Mouse (Mus musculus) neural tube, embryonic 14.5 days (tissue): ENCODE data around the gene Prkcsh. TPM values are rescaled to one million over a fixed set of nuclear protein-coding genes. Genes with fewer than 3 reads are reported as not detected.

Experiments
- ATAC-seq: fragments of 200-750 bp; cut with Nextera tagmentation; 2 replicates; pipeline ENCODE4 v1.8.0; 2017; ENCODE audit warnings: low read depth, mild to moderate bottlenecking, moderate TSS enrichment, moderate library complexity
- H3K27ac ChIP-seq: fragments of 300-500 bp; sonication (generic); 2 replicates; pipeline ENCODE4 v1.5.1; 2014; ENCODE audit warnings: low read depth, mild to moderate bottlenecking, control low read depth, low read length, moderate library complexity, mixed read lengths
- H3K27me3 ChIP-seq: fragments of 300-500 bp; sonication (generic); 2 replicates; pipeline ENCODE4 v1.6.1; 2014; ENCODE audit warnings: low read length; ENCODE audit not compliant: control insufficient read depth, insufficient read depth
- H3K36me3 ChIP-seq: fragments of 300-500 bp; sonication (generic); 2 replicates; pipeline ENCODE4 v1.6.1; 2014; ENCODE audit warnings: low read length, mixed read lengths; ENCODE audit not compliant: control insufficient read depth, insufficient read depth
- H3K4me1 ChIP-seq: fragments of 300-500 bp; sonication (generic); 2 replicates; pipeline ENCODE4 v1.6.1; 2014; ENCODE audit warnings: low read length; ENCODE audit not compliant: control insufficient read depth, insufficient read depth
- H3K4me2 ChIP-seq: fragments of 300-500 bp; sonication (generic); 2 replicates; pipeline ENCODE4 v1.6.1; 2014; ENCODE audit warnings: mild to moderate bottlenecking, low read depth, low read length, control low read depth
- H3K4me3 ChIP-seq: fragments of 300-500 bp; sonication (generic); 2 replicates; pipeline ENCODE4 v1.5.1; 2014; ENCODE audit warnings: low read depth, low read length, control low read depth, mixed read lengths
- H3K9ac ChIP-seq: fragments of 300-500 bp; sonication (generic); replicated peaks from 2 replicates; pipeline ENCODE4 v1.6.1; 2014; ENCODE audit warnings: low read depth, mild to moderate bottlenecking, control low read depth, low read length, mixed read lengths
- H3K9me3 ChIP-seq: fragments of 300-500 bp; sonication (generic); 2 replicates; pipeline ENCODE4 v1.6.1; 2016; ENCODE audit warnings: low read length; ENCODE audit not compliant: control insufficient read depth
- WGBS: fragments of 180-500 bp; shearing (Covaris S2); extraction: QIAGEN DNeasy Blood & Tissue Kit; methylation state at CpG from one replicate; pipeline ENCODE4 v1.1.7; 2014; 5-methylcytosine and 5-hydroxymethylcytosine counted together
- polyA plus RNA-seq: library from polyadenylated mRNA; unstranded; fragments of >200 nt; fragmentation: Nextera tagmentation; extraction: Ambion mirVana; gene quantifications from 2 replicates; pipeline ENCODE4 v1.2.1, GENCODE M21; 2014

The Prkcsh gene
- polyA plus RNA-seq: 74.1 and 77.5 TPM in 2 replicates

DNA sequence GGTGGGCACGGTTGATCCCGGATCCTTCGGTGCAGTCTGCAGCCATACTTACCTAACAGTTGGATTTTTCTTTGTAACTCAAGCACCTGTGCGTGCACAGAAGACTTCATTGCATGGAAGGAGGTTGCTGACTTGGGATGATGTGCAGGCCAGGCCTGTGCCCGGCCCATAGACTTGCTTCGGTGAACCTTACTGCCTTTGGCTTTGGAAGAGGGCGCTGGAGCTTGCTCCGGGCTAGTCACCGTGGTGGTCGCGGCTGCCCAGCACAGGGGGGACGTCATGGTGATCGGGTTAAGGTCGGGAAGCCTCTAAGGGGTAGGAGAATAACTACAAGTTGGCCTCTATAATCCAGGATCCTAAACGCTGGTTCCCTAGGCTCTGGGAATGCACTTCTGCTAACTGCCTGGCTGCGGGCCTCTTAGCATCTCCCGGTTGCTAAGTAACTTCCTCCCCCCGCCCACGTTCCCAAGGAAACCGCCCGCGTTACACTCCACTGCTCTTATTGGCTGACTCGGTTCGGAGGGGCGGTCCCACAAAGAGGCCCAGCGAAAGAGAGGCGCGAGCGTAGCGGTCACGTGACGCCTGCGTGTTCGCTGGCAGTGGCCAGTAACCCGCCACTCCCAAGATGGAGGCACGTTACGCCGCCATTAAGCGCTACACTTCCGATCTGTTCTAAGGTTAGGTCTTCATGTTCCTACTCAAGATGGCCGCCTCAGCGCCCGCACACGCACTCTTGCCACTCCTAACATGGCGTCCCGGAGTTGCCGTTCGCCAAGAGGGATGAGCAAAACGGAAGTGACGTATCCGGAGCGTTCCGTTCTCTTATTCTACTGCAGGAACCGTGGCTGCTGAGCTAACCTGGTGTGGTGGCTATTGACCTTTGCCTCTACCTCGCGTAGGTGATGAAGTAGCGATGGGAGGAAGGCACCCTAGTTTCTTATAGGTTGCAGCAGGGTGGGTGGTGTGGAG is at the start of gene Prkcsh, which contains the start of gene Ccdc151:
Gene Prkcsh (plus strand): TSS at position 613 of the 969 bp plus-strand sequence.
Gene Ccdc151 (minus strand): TSS at position 441 of the 969 bp plus-strand sequence.
- peak; percentile 99 for ATAC-seq
- Histone ChIP-seq H3K9me3 (no peaks in the 10 kb centered on the region), H3K4me1 (peaks cover 21% of the 10 kb centered on the region)

DNA sequence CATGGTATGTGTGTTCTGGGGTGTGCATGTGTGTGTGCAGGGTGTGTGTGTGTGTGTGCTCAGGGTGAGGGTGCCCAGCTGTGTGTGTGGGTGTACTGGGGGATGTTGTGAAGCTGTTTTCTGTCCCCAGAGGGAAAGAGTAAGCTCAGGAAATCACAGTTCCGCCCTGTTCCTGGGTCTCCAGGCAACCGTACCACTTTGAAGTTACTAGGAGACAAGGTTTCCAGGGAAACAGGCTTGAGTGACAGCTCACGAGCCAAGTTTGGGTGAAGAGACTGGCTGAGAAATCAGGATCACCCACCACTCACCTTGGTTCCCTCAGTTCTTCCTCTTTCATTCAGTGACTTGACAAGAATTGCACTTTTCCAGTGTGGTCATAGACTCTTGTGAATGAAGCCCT is 49.0 kb upstream of the Prkcsh start:
- H3K27ac ChIP-seq: no peak overlapping the region

More for the DNA sequence above, at the start of gene Prkcsh, which contains the start of gene Ccdc151:
- 5% methylated on average over 56 of the region's 57 CpGs for WGBS
- peak within 1 kb of the TSS; percentile 73 for H3K27ac ChIP-seq
- H3K4me2 ChIP-seq: peak within 1 kb of the TSS; percentile 74
- H3K4me3 ChIP-seq: peak within 1 kb of the TSS; percentile 62
- peak within 1 kb of the TSS; percentile 60 for H3K9ac ChIP-seq
- H3K27me3 ChIP-seq: no peaks in the 10 kb centered on the region
- peaks cover 11% of the 10 kb centered on the region; the same call in 1 of the 2 replicates for H3K36me3 ChIP-seq

GRCm38 (mm10) chr9:21954635-21955034 is 48.0 kb upstream of the Prkcsh start:
- Histone ChIP-seq H3K27ac (no peak overlapping the region), H3K9ac (no peak overlapping the region), H3K4me2 (no peak overlapping the region; the same call in 1 of the 2 replicates), H3K4me1 (no peaks in the 10 kb centered on the region), H3K27me3 (peaks cover 3% of the 10 kb centered on the region; the same call in 1 of the 2 replicates), H3K4me3 (no peak overlapping the region), H3K36me3 (no peaks in the 10 kb centered on the region), H3K9me3 (no peaks in the 10 kb centered on the region)
- ATAC-seq: no peak
- 81% methylated on average over 3 of the region's 3 CpGs for WGBS

More for the DNA sequence above, 49.0 kb upstream of the Prkcsh start:
- Histone ChIP-seq H3K9ac (no peak overlapping the region), H3K4me2 (no peak overlapping the region), H3K4me1 (no peaks in the 10 kb centered on the region), H3K27me3 (no peaks in the 10 kb centered on the region), H3K9me3 (no peaks in the 10 kb centered on the region), H3K36me3 (no peaks in the 10 kb centered on the region), H3K4me3 (no peak overlapping the region)
- ATAC-seq: no peak
- WGBS: 3% methylated on average over 3 of the region's 3 CpGs

DNA sequence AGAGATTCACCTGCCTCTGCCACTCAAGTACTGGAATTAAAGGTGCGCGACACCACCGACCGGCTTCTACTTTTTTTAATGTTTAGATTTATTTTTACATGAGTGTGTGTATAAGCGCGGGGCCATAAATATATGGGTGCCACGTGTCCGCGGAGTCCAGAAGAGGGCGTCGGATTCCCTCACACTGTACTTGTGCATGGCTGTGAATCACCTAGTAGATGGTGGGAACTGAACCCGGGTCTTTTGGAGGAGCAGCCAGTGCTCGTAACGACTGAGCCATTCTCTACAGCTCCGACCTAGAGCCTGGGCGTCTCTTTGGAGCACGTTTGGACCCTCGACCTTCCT is 47.4 kb upstream of the Prkcsh start:
- Histone ChIP-seq H3K27me3 (peaks cover 6% of the 10 kb centered on the region), H3K36me3 (no peaks in the 10 kb centered on the region), H3K4me1 (no peaks in the 10 kb centered on the region), H3K4me3 (peak overlapping the region; percentile 62), H3K27ac (peak overlapping the region; percentile 94), H3K9me3 (no peaks in the 10 kb centered on the region), H3K4me2 (peak overlapping the region; percentile 62), H3K9ac (peak overlapping the region; percentile 67; the same call in 1 of the 2 replicates)
- ATAC-seq: peak; percentile 64
- WGBS: 1% methylated on average over 18 of the region's 18 CpGs

GRCm38 (mm10) chr9:21955570-21956281 is 46.9 kb upstream of the Prkcsh start, which contains the start of gene Swsap1:
Gene Swsap1 (plus strand): TSS chr9:21955755.
- no peaks in the 10 kb centered on the region for H3K9me3 ChIP-seq
- peak within 1 kb of the TSS; percentile 62 for H3K4me2 ChIP-seq
- H3K27me3 ChIP-seq: peaks cover 11% of the 10 kb centered on the region
- WGBS: under 1% methylated on average over 51 of the region's 54 CpGs
- peak; percentile 99 for ATAC-seq
- peak within 1 kb of the TSS; percentile 94 for H3K27ac ChIP-seq
- peak within 1 kb of the TSS; percentile 67 for H3K9ac ChIP-seq
- no peaks in the 10 kb centered on the region for H3K36me3 ChIP-seq
- no peaks in the 10 kb centered on the region for H3K4me1 ChIP-seq
- peak within 1 kb of the TSS; percentile 62 for H3K4me3 ChIP-seq

DNA sequence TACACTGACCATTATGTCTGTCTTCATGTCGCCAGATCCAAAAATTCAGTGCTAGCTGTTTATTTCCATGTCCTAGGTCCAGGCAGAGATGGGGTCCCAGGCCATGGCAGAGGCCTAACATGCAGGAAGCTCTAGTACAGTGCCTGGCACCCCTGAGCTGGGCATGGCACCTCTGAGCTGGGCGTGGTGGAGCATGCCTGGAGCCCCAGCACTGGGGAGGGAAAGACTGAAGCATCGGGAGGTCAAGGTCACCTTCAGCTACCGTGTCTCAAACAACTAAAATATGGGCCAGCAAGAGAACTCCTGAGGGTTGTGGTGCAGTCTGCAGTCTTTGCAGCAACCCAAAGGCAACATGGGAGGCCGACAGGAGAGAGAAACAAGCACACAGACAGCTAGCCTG is 44.2 kb upstream of the Prkcsh start:
- H3K36me3 ChIP-seq: no peaks in the 10 kb centered on the region
- WGBS: 88% methylated on average over 5 of the region's 5 CpGs
- H3K9ac ChIP-seq: no peak overlapping the region
- no peak for ATAC-seq
- H3K4me1 ChIP-seq: peaks cover 18% of the 10 kb centered on the region
- no peak overlapping the region for H3K4me2 ChIP-seq
- no peaks in the 10 kb centered on the region for H3K9me3 ChIP-seq
- H3K27ac ChIP-seq: no peak overlapping the region
- no peak overlapping the region for H3K4me3 ChIP-seq
- peaks cover 32% of the 10 kb centered on the region for H3K27me3 ChIP-seq

GRCm38 (mm10) chr9:21959244-21959643 is 43.4 kb upstream of the Prkcsh start:
- Histone ChIP-seq H3K27me3 (peaks cover 33% of the 10 kb centered on the region), H3K27ac (no peak overlapping the region), H3K4me3 (no peak overlapping the region), H3K4me1 (peaks cover 19% of the 10 kb centered on the region), H3K36me3 (no peaks in the 10 kb centered on the region), H3K4me2 (no peak overlapping the region), H3K9ac (no peak overlapping the region), H3K9me3 (no peaks in the 10 kb centered on the region)
- 85% methylated on average over 7 of the region's 7 CpGs for WGBS
- ATAC-seq: no peak

DNA sequence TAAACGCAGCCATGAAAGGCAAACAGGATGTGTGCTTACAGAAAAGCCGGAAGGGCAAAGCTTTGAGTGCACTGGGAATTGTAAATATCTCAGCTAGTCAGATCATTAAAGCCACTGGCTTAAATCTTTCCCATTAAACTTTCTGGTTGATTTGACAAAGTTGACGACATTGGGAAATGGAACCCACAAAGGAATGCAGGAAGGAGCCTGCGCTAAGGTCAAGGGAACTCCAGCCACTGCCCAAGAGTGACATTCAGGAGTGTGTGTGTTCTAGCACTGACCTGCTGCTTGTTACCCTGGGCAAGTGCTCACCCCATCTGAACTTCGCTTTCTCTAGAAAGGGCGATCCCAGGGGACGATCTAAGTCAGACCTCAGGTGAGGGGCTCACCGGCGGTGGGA is 42.5 kb upstream of the Prkcsh start:
- no peak overlapping the region for H3K27ac ChIP-seq
- H3K4me3 ChIP-seq: no peak overlapping the region
- no peak overlapping the region for H3K4me2 ChIP-seq
- 50% methylated on average over 9 of the region's 9 CpGs for WGBS
- peaks cover 33% of the 10 kb centered on the region for H3K27me3 ChIP-seq
- H3K9ac ChIP-seq: no peak overlapping the region
- no peak for ATAC-seq
- no peaks in the 10 kb centered on the region for H3K36me3 ChIP-seq
- no peaks in the 10 kb centered on the region for H3K9me3 ChIP-seq
- peaks cover 19% of the 10 kb centered on the region for H3K4me1 ChIP-seq
